Mouse (Mus musculus): ENCODE results near the gene Pla2g4c.

The Pla2g4c gene

GRCm38 (mm10) chr7:13324316-13324715, at the start of gene Pla2g4c:
Gene Pla2g4c, plus strand, starts transcription at chr7:13324655.
- in situ Hi-C loops (cut with MboI, MseI), result no loop called here

DNA sequence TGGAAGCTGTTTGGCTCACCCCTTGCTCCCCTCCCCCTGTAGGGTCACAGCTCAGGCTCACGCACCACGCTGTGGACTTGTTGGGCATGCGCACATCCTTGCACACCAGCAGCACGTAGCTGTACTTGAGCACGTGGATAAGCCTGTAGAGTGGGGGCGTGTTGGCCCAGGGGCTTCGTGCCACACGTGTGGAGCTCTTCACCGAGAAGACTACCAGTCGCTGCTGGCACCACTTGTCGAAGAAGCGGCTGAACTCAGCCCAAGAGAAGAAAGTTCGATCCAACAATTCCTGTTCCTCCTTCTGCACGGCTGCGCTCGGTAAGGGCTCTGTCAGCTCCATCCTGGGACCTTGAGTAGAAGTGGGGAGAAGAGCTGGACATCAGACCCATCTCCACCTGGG, 47.4 kb upstream of the Pla2g4c start, which contains the start of gene Lig1:
Lig1 (plus strand) TSS at position 203 of the 400 bp plus-strand sequence.
- in situ Hi-C loops (cut with MboI, MseI), result loop anchor here (5.0 to 10.0 kb wide), 2 partner anchors 335 to 372 kb away; no protein-coding TSS in a partner anchor

DNA sequence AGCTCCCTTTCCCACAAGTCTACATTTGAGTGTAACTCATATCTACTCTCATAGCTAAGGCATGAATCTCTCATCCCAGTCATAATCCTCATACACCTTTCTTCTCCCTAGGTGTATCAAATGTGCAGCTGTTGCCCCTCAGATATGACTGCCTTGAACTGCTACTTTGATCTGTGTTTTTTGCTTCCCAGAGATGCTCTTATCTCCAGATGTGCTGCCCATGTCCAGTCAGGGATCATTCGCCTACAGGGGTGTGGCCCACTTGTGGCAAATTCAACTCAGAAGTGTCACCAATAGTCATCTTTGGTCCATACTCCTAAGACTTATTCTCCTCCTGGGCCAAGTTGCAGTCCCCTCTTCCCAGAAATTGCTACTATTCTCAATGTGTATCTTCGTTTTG, 46.6 kb upstream of the Pla2g4c start:
- in situ Hi-C loops (cut with MboI, MseI), result loop anchor here (5.0 to 10.0 kb wide), 2 partner anchors 336 to 373 kb away; no protein-coding TSS in a partner anchor

- in situ Hi-C loops (cut with MboI, MseI), result loop anchor here (5.0 to 10.0 kb wide), 2 partner anchors 336 to 374 kb away; no protein-coding TSS in a partner anchor
Observed at GRCm38 (mm10) chr7:13278308-13278891, 46.1 kb upstream of the Pla2g4c start, which contains the start of gene Zswim9. Gene Zswim9, minus strand, starts transcription at chr7:13278721.

GRCm38 (mm10) chr7:13278957-13279356, 45.5 kb upstream of the Pla2g4c start:
- in situ Hi-C loops (cut with MboI, MseI), result loop anchor here (5.0 to 10.0 kb wide), 2 partner anchors 337 to 374 kb away; no protein-coding TSS in a partner anchor

- in situ Hi-C loops (cut with MboI, MseI), result no loop called here
Observed at GRCm38 (mm10) chr7:13288621-13289020, 35.8 kb upstream of the Pla2g4c start.

DNA sequence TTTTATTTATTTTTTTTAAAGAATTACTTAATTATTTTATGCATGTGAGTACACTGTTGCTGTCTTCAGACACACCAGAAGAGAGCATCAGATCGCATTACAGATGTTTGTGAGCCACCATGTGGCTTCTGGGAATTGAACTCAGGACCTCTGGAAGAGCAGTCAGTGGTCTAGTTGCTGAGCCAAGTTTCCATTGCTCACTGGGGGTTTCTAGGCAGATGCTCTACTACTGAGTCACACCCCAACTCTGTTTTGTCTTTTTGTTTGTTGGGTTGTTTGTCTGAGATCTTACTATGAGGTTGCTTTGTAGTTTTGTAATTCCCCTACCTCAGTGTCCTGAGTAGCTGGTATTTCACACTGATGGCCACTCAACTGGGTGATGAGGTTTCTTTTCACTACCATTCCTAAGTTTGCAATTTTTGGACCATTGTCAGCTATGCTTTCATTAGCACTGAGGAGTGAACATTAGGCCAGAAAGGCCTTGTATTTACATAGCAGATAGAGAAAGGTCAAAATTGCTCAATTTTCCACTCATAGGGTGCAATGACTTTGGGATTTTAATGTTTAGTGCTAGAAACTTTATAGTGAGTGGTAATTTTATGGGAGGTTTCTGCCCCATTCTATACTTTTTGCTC, 34.3 kb upstream of the Pla2g4c start:
- in situ Hi-C loops (cut with MboI, MseI), result loop anchor here (10.0 kb wide), 1 partner anchor 305 kb away; no protein-coding TSS in a partner anchor

- in situ Hi-C loops (cut with MboI, MseI), result loop anchor here (10.0 kb wide), 1 partner anchor 307 kb away; no protein-coding TSS in a partner anchor
Observed at GRCm38 (mm10) chr7:13291370-13291769, 33.1 kb upstream of the Pla2g4c start.

DNA sequence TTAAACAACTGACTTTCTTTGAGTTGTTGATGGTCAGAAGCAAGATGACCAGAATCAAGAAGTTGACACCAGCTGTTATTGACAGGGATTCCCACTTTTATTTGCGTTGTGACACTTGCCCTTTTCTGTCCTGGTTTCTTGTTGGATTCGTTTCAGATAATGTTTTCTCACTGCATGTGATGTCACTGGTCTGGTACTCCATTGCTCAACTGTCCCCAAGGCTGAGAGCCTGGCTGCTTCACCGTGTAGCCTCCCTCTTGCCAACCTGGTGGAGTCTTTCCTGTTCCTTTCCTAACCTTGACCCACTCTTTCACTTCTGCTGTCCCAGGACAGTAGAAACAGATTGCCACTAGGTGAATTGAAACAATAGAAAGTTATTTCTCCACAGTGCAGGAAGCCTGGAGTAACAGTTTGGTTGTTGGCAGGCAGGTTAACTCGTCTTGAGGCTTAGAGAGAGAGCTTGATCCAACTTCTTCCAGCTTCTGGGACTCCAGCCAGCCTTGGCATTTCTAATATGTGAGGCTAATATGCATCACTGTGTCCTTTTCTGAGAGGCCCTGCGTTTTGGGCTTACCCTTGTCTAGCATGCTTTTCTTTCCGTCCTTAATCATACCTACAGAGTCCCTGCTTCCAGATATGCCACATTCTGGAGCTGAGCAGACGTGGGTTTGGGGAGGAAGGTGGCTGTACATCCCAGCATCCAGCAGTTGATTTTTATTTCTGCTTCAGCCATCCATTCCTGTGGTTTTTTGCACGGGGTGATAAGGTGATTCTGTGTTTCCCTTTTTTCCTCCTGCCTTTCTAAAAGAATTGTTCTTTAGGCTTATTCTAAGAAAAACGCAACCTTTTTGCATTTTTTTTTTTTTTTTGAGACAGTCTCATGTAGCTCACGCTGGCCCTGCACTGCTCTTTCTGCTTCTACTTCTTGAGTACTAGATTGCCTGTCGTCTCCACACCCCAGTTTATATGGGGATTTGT, 30.3 kb upstream of the Pla2g4c start:
- in situ Hi-C loops (cut with MboI, MseI), result loop anchor here (10.0 kb wide), 1 partner anchor 309 kb away; no protein-coding TSS in a partner anchor

DNA sequence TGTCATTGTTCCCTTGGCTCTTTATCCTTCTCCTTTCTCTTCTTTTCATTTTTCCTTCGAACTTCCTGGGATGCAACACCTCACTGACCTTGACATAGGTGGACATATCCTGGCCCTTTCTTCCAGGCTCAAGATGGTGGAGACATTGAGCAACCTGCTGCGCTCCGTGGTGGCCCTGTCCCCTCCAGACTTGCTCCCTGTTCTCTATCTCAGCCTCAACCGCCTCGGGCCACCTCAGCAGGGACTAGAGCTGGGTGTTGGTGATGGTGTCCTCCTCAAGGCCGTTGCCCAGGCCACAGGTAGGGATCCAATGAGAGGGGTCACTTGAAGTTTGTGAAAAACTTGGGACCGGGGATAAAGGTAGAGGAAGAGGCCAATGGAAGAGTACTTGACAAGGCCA, 29.2 kb upstream of the Pla2g4c start:
- in situ Hi-C loops (cut with MboI, MseI), result loop anchor here (10.0 kb wide), 1 partner anchor 310 kb away; no protein-coding TSS in a partner anchor

DNA sequence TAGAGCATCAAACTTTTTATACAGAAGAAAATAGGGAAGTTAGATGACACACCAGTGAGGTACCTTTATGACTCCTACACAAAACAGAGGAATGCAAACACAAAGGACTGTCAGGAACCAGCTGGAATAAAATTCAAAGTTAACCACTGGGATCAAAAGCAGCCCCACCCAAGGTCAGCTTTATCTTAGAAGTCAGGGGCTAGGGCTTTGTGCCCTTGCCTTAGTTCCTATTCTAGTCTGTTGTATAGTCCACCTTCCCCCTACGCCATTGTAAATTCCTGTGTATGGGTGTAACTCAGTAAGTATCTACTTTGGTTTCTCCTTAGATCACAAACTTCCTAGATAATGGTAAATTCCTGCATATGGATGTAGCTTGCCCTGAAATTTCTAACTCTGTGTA, 26.8 kb upstream of the Pla2g4c start:
- in situ Hi-C loops (cut with MboI, MseI), result loop anchor here (10.0 kb wide), 1 partner anchor 313 kb away; no protein-coding TSS in a partner anchor

DNA sequence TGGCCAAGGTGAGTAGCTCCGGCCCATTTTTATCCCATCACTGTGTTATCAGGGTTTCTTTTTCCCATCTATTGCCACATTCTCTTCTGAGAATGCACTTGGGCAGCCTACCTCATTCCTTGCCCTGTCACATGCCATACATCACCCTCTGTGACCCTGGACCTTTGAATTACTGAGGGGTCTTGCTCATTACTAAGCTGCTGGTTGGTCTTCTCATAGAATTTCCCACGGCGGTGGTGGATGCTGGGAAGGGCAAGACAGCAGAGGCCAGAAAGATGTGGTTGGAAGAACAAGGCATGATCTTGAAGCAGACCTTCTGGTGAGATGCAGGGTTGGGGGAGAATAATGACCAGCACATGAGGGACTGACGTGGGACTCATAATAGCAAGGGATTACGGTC, 25.6 kb upstream of the Pla2g4c start:
- in situ Hi-C loops (cut with MboI, MseI), result loop anchor here (10.0 kb wide), 1 partner anchor 314 kb away; no protein-coding TSS in a partner anchor

GRCm38 (mm10) chr7:13301643-13302042, 22.8 kb upstream of the Pla2g4c start:
- in situ Hi-C loops (cut with MboI, MseI), result no loop called here

- in situ Hi-C loops (cut with MboI, MseI), result no loop called here
Observed at GRCm38 (mm10) chr7:13302780-13303179, 21.7 kb upstream of the Pla2g4c start.

- in situ Hi-C loops (cut with MboI, MseI), result no loop called here
Observed at GRCm38 (mm10) chr7:13303372-13303771, 21.1 kb upstream of the Pla2g4c start.

GRCm38 (mm10) chr7:13309407-13309806, 15.0 kb upstream of the Pla2g4c start:
- in situ Hi-C loops (cut with MboI, MseI), result no loop called here

GRCm38 (mm10) chr7:13310493-13311199, 13.8 kb upstream of the Pla2g4c start:
- in situ Hi-C loops (cut with MboI, MseI), result no loop called here

DNA sequence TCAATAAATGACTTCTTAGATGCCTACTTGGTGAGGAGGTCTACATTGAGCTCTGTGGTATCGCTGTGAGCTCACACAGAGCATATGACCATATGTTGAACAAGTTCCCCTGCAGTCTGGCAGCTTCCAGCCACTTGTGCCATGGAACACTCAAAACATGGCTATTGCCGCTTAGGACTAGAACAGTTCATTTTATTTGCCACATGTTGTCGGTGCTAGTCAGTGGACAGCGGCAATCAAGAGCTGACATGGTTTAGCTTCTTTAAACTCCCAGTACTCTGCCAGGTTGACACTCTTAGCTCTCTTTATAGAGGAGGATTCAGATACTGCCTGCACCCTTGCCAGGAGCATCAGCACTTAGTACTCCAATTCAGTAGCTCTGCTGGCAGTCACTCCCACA, 13.1 kb upstream of the Pla2g4c start:
- in situ Hi-C loops (cut with MboI, MseI), result no loop called here

GRCm38 (mm10) chr7:13314095-13314597, 10.3 kb upstream of the Pla2g4c start:
- in situ Hi-C loops (cut with MboI, MseI), result no loop called here

DNA sequence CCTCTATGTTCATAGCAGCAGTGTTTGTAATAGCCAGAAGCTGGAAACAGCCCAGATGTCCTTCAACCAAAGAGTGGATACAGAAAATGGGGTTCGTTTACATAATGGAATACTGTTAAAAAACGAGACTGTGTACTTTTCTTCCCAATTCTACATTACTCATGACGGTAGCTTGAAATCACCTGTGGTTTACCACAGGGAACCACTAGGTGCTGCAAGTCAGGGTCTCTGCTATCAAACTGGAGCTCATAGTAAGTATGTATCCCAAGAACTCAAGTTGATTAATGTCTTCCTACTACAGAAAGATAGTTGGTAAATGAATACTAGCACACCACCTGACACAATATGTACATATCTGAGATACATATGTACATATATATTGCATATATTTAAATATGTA, 3.0 kb upstream of the Pla2g4c start:
- in situ Hi-C loops (cut with MboI, MseI), result no loop called here

DNA sequence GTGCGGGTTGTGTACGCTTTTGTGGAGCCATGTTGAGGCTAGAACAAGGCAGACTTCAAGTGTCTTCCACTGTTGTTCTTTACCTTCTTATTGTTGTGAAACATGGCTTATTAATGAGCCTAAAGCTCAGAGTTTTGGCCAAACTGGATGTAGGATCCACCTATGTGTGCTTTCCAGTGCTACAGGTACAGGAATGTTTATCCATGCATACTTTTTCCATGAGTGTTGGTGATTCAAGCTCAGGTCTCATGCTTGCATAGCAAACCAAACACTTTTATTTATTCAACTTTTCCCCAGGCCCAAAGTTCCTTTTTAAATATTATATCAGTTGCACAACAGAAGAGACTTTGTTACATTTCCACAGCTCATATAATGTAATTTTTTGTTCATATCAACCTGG, 6.1 kb downstream of the Pla2g4c start:
- in situ Hi-C loops (cut with MboI, MseI), result no loop called here
